Mouse (Mus musculus): ENCODE measurements at regions not wholly inside any gene's neighbourhood (a gene's known extent, or its start where the extent isn't known, plus 50 kb on each side); places are given as distances from the start of the nearest gene placed in this dataset. TPM values are rescaled to one million over a fixed set of nuclear protein-coding genes. Genes with fewer than 3 reads are reported as not detected.

Small RNA genes in the stretch of these regions (microRNA-seq; reads per million reads assigned to microRNA genes)
- not detected for gene Gm26472
